Mouse (Mus musculus) heart, embryonic 13.5 days (tissue): ENCODE data around the gene Uba52. TPM values are rescaled to one million over a fixed set of nuclear protein-coding genes. Genes with fewer than 3 reads are reported as not detected.

ENCODE experiments used
- ATAC-seq: fragments of 200-750 bp; cut with Nextera tagmentation; 2 replicates; pipeline ENCODE4 v1.8.0; 2017; ENCODE audit warnings: moderate TSS enrichment; ENCODE audit not compliant: insufficient number of reproducible peaks, low FRiP score, low TSS enrichment; ENCODE audit errors: extremely low read depth
- H3K27ac ChIP-seq: fragments of 300-500 bp; sonication (generic); replicated peaks from 2 replicates; pipeline ENCODE4 v1.5.1; 2015; ENCODE audit warnings: moderate library complexity, mild to moderate bottlenecking, inconsistent platforms
- H3K27me3 ChIP-seq: fragments of 300-500 bp; sonication (generic); replicated peaks from 2 replicates; pipeline ENCODE4 v1.6.1; 2015; ENCODE audit warnings: mild to moderate bottlenecking, inconsistent platforms
- H3K36me3 ChIP-seq: fragments of 300-500 bp; sonication (generic); 2 replicates; pipeline ENCODE4 v1.6.1; 2015; ENCODE audit warnings: mild to moderate bottlenecking, inconsistent platforms
- H3K4me1 ChIP-seq: fragments of 300-500 bp; sonication (generic); 2 replicates; pipeline ENCODE4 v1.6.1; 2015; ENCODE audit warnings: inconsistent platforms
- H3K4me2 ChIP-seq: fragments of 300-500 bp; sonication (generic); 2 replicates; pipeline ENCODE4 v1.6.1; 2015; ENCODE audit warnings: inconsistent platforms, mild to moderate bottlenecking, moderate library complexity
- H3K4me3 ChIP-seq: fragments of 300-500 bp; sonication (generic); 2 replicates; pipeline ENCODE4 v1.5.1; 2015; ENCODE audit warnings: moderate library complexity, mild to moderate bottlenecking, inconsistent platforms
- H3K9ac ChIP-seq: fragments of 300-500 bp; sonication (generic); 2 replicates; pipeline ENCODE4 v1.6.1; 2015; ENCODE audit warnings: inconsistent platforms, mild to moderate bottlenecking, moderate library complexity
- H3K9me3 ChIP-seq: fragments of 300-500 bp; sonication (generic); 2 replicates; pipeline ENCODE4 v1.6.1; 2016; ENCODE audit warnings: inconsistent platforms
- WGBS: fragments of 180-500 bp; shearing (Covaris S2); methylation state at CpG from one replicate; pipeline ENCODE4 v1.1.7; 2015; ENCODE audit warnings: mixed read lengths; 5-methylcytosine and 5-hydroxymethylcytosine counted together
- polyA plus RNA-seq: library from polyadenylated mRNA; unstranded; fragments of >200 nt; fragmentation: Nextera tagmentation; extraction: Ambion mirVana; gene quantifications from 2 replicates; pipeline ENCODE4 v1.2.1, GENCODE M21; 2015

The Uba52 gene
- polyA plus RNA-seq, 1 experiment from 2014 or later: 842 TPM

- WGBS: under 1% methylated on average over 53 of the region's 53 CpGs
- H3K9ac ChIP-seq: peak within 1 kb of the TSS; percentile 94
- peak within 1 kb of the TSS; percentile 67 for H3K27ac ChIP-seq
- H3K9me3 ChIP-seq: no peaks in the 10 kb centered on the region
- H3K4me1 ChIP-seq: peaks cover 25% of the 10 kb centered on the region
- 0 out of 2 replicates have a peak, but pooled peaks cover 3% of the 10 kb centered on the region for H3K36me3 ChIP-seq
- peak; percentile 84 for ATAC-seq
- H3K27me3 ChIP-seq: peaks cover 40% of the 10 kb centered on the region
- peak within 1 kb of the TSS; percentile 88 for H3K4me2 ChIP-seq
- H3K4me3 ChIP-seq: peak within 1 kb of the TSS; percentile 83
Observed at GRCm38 (mm10) chr8:70476333-70477268, 34.0 kb downstream of the Uba52 start, which contains the start of gene Klhl26. TSS of gene Klhl26 (minus strand) at chr8:70476968.

- Histone ChIP-seq H3K27me3 (no peaks in the 10 kb centered on the region), H3K36me3 (0 out of 2 replicates have a peak, but pooled peaks cover 8% of the 10 kb centered on the region), H3K4me3 (no peak overlapping the region), H3K4me1 (peaks cover 53% of the 10 kb centered on the region), H3K9me3 (no peaks in the 10 kb centered on the region), H3K27ac (no peak overlapping the region), H3K9ac (no peak overlapping the region), H3K4me2 (no peak overlapping the region)
- ATAC-seq: no peak
- WGBS: 95% methylated on average over 7 of the region's 7 CpGs
Observed at GRCm38 (mm10) chr8:70471856-70472255, 38.7 kb downstream of the Uba52 start.

GRCm38 (mm10) chr8:70469938-70470337 lies 40.7 kb downstream of the Uba52 start:
- Histone ChIP-seq H3K27ac (peak overlapping the region; percentile 56), H3K36me3 (peaks cover 13% of the 10 kb centered on the region; the same call in 1 of the 2 replicates), H3K4me1 (peaks cover 47% of the 10 kb centered on the region), H3K9ac (0 out of 2 replicates have a peak overlapping the region, but pooled peaks have one; percentile 39), H3K4me2 (peak overlapping the region; percentile 16; the same call in 1 of the 2 replicates), H3K9me3 (no peaks in the 10 kb centered on the region), H3K27me3 (no peaks in the 10 kb centered on the region), H3K4me3 (no peak overlapping the region)
- 19% methylated on average over 2 of the region's 2 CpGs for WGBS
- no peak for ATAC-seq

- Histone ChIP-seq H3K9ac (peak overlapping the region; percentile 39; the same call in 1 of the 2 replicates), H3K27me3 (no peaks in the 10 kb centered on the region), H3K9me3 (no peaks in the 10 kb centered on the region), H3K36me3 (peaks cover 13% of the 10 kb centered on the region; the same call in 1 of the 2 replicates), H3K4me3 (no peak overlapping the region), H3K4me1 (peaks cover 46% of the 10 kb centered on the region), H3K4me2 (peak overlapping the region; percentile 16), H3K27ac (peak overlapping the region; percentile 56)
- WGBS: 31% methylated on average over 10 of the region's 10 CpGs
- peak; percentile 24; the same call in 1 of the 2 replicates for ATAC-seq
Observed at GRCm38 (mm10) chr8:70469295-70469916, 41.2 kb downstream of the Uba52 start.

- Histone ChIP-seq H3K4me2 (no peak overlapping the region), H3K9me3 (no peaks in the 10 kb centered on the region), H3K36me3 (peaks cover 13% of the 10 kb centered on the region; the same call in 1 of the 2 replicates), H3K4me1 (peaks cover 47% of the 10 kb centered on the region), H3K27me3 (no peaks in the 10 kb centered on the region), H3K4me3 (no peak overlapping the region), H3K9ac (0 out of 2 replicates have a peak overlapping the region, but pooled peaks have one; percentile 24), H3K27ac (peak overlapping the region; percentile 56)
- 80% methylated on average over 4 of the region's 4 CpGs for WGBS
- no peak for ATAC-seq
Observed at GRCm38 (mm10) chr8:70468733-70469132, 41.9 kb downstream of the Uba52 start.

- Histone ChIP-seq H3K36me3 (peaks cover 13% of the 10 kb centered on the region; the same call in 1 of the 2 replicates), H3K4me3 (no peak overlapping the region), H3K27ac (no peak overlapping the region), H3K4me2 (no peak overlapping the region), H3K27me3 (no peaks in the 10 kb centered on the region), H3K4me1 (peaks cover 53% of the 10 kb centered on the region), H3K9ac (no peak overlapping the region), H3K9me3 (no peaks in the 10 kb centered on the region)
- no peak for ATAC-seq
- 42% methylated on average over 1 of the region's 1 CpGs for WGBS
Observed at GRCm38 (mm10) chr8:70467907-70468306, 42.7 kb downstream of the Uba52 start.

GRCm38 (mm10) chr8:70467229-70467725 lies 43.3 kb downstream of the Uba52 start:
- no peak overlapping the region for H3K4me2 ChIP-seq
- no peaks in the 10 kb centered on the region for H3K9me3 ChIP-seq
- 72% methylated on average over 5 of the region's 5 CpGs for WGBS
- peaks cover 13% of the 10 kb centered on the region; the same call in 1 of the 2 replicates for H3K36me3 ChIP-seq
- H3K27me3 ChIP-seq: no peaks in the 10 kb centered on the region
- H3K9ac ChIP-seq: peak overlapping the region; percentile 41
- H3K27ac ChIP-seq: no peak overlapping the region
- H3K4me1 ChIP-seq: peaks cover 56% of the 10 kb centered on the region
- H3K4me3 ChIP-seq: no peak overlapping the region
- ATAC-seq: no peak

GRCm38 (mm10) chr8:70466771-70467170 lies 43.8 kb downstream of the Uba52 start:
- no peak overlapping the region for H3K4me3 ChIP-seq

GRCm38 (mm10) chr8:70466305-70466704 lies 44.3 kb downstream of the Uba52 start:
- WGBS: 78% methylated on average over 4 of the region's 4 CpGs
- peaks cover 66% of the 10 kb centered on the region for H3K4me1 ChIP-seq
- H3K4me2 ChIP-seq: no peak overlapping the region

More at GRCm38 (mm10) chr8:70466771-70467170, 43.8 kb downstream of the Uba52 start:
- 53% methylated on average over 11 of the region's 11 CpGs for WGBS
- no peaks in the 10 kb centered on the region for H3K9me3 ChIP-seq
- H3K9ac ChIP-seq: peak overlapping the region; percentile 41
- peaks cover 61% of the 10 kb centered on the region for H3K4me1 ChIP-seq
- H3K36me3 ChIP-seq: peaks cover 13% of the 10 kb centered on the region; the same call in 1 of the 2 replicates
- H3K4me2 ChIP-seq: no peak overlapping the region
- no peak overlapping the region for H3K27ac ChIP-seq
- no peaks in the 10 kb centered on the region for H3K27me3 ChIP-seq
- ATAC-seq: no peak

GRCm38 (mm10) chr8:70465701-70466100 lies 44.9 kb downstream of the Uba52 start:
- Histone ChIP-seq H3K27me3 (no peaks in the 10 kb centered on the region), H3K4me1 (peaks cover 72% of the 10 kb centered on the region), H3K9ac (no peak overlapping the region), H3K36me3 (peaks cover 11% of the 10 kb centered on the region; the same call in 1 of the 2 replicates), H3K9me3 (no peaks in the 10 kb centered on the region), H3K27ac (no peak overlapping the region), H3K4me2 (no peak overlapping the region), H3K4me3 (no peak overlapping the region)
- 95% methylated on average over 4 of the region's 4 CpGs for WGBS
- no peak for ATAC-seq

More at GRCm38 (mm10) chr8:70466305-70466704, 44.3 kb downstream of the Uba52 start:
- ATAC-seq: no peak
- H3K27ac ChIP-seq: no peak overlapping the region
- no peak overlapping the region for H3K4me3 ChIP-seq
- no peaks in the 10 kb centered on the region for H3K9me3 ChIP-seq
- no peaks in the 10 kb centered on the region for H3K27me3 ChIP-seq
- no peak overlapping the region for H3K9ac ChIP-seq
- H3K36me3 ChIP-seq: peaks cover 13% of the 10 kb centered on the region; the same call in 1 of the 2 replicates

- Histone ChIP-seq H3K27ac (no peak overlapping the region), H3K9me3 (peaks cover 3% of the 10 kb centered on the region; the same call in 1 of the 2 replicates), H3K27me3 (no peaks in the 10 kb centered on the region), H3K4me3 (no peak overlapping the region), H3K9ac (no peak overlapping the region), H3K4me2 (no peak overlapping the region), H3K36me3 (peaks cover 16% of the 10 kb centered on the region), H3K4me1 (peaks cover 67% of the 10 kb centered on the region)
- ATAC-seq: no peak
- WGBS: 81% methylated on average over 6 of the region's 6 CpGs
Observed at GRCm38 (mm10) chr8:70464162-70464561, 46.4 kb downstream of the Uba52 start.
